Mouse (Mus musculus) liver, postnatal 0 days (tissue): ENCODE data around the gene Elmod2. TPM values are rescaled to one million over a fixed set of nuclear protein-coding genes. Genes with fewer than 3 reads are reported as not detected.
"Not testable (repeated sequence)": the region's sequence is repeated elsewhere in the genome, so short reads cannot be mapped to it uniquely, and the experiment has no call there.

Experiments used
- ATAC-seq: fragments of 200-750 bp; cut with Nextera tagmentation; 2 replicates; pipeline ENCODE4 v1.8.0; 2017; ENCODE audit warnings: mild to moderate bottlenecking, moderate library complexity
- DNase-seq: peaks from one replicate; pipeline ENCODE4 v3.0.0-alpha.2; 2016
- H3K27ac ChIP-seq: fragments of 300-500 bp; sonication (generic); 2 replicates; pipeline ENCODE4 v1.5.1; 2014; ENCODE audit warnings: antibody characterized with exemption, moderate library complexity, mild to moderate bottlenecking, low read depth
- H3K27me3 ChIP-seq: fragments of 300-500 bp; sonication (generic); 2 replicates; pipeline ENCODE4 v1.6.1; 2014; ENCODE audit warnings: low read length, control low read depth, mixed read lengths; ENCODE audit not compliant: insufficient read depth
- H3K36me3 ChIP-seq: fragments of 300-500 bp; sonication (generic); replicated peaks from 2 replicates; pipeline ENCODE4 v1.6.1; 2014; ENCODE audit warnings: mild to moderate bottlenecking, control low read depth, low read length, moderate library complexity, mixed read lengths; ENCODE audit not compliant: insufficient read depth
- H3K4me1 ChIP-seq: fragments of 300-500 bp; sonication (generic); 2 replicates; pipeline ENCODE4 v1.6.1; 2014; ENCODE audit warnings: antibody characterized with exemption, mild to moderate bottlenecking, control low read depth; ENCODE audit not compliant: insufficient read depth
- H3K4me2 ChIP-seq: fragments of 300-500 bp; sonication (generic); 2 replicates; pipeline ENCODE4 v1.6.1; 2014; ENCODE audit warnings: low read depth, mild to moderate bottlenecking, low read length, moderate library complexity, mixed read lengths
- H3K4me3 ChIP-seq: fragments of 300-500 bp; sonication (generic); 2 replicates; pipeline ENCODE4 v1.5.1; 2014; ENCODE audit warnings: low read depth, low read length
- H3K9ac ChIP-seq: fragments of 300-500 bp; sonication (generic); replicated peaks from 2 replicates; pipeline ENCODE4 v1.6.1; 2014; ENCODE audit warnings: mild to moderate bottlenecking, moderate library complexity
- H3K9me3 ChIP-seq: fragments of 300-500 bp; sonication (generic); 2 replicates; pipeline ENCODE4 v1.6.1; 2016; ENCODE audit warnings: mild to moderate bottlenecking, control low read depth, low read length, mixed read lengths
- CTCF ChIP-seq: sonication (generic); IDR thresholded peaks from 2 replicates; pipeline ENCODE4 v1.5.1; 2016; ENCODE audit warnings: antibody characterized with exemption, low read depth
- EP300 ChIP-seq: IDR thresholded peaks from 2 replicates; pipeline ENCODE4 v1.6.1; 2016; ENCODE audit warnings: antibody characterized with exemption, low read depth, mild to moderate bottlenecking
- WGBS: fragments of 180-500 bp; shearing (Covaris S2); extraction: QIAGEN DNeasy Blood & Tissue Kit; methylation state at CpG from one replicate; pipeline ENCODE4 v1.1.7; 2014; ENCODE audit not compliant: insufficient replicate concordance; 5-methylcytosine and 5-hydroxymethylcytosine counted together
- polyA plus RNA-seq: library from polyadenylated mRNA; unstranded; fragments of >200 nt; fragmentation: Nextera tagmentation; extraction: Ambion mirVana; gene quantifications from 2 replicates; pipeline ENCODE4 v1.2.1, GENCODE M21; 2015

The Elmod2 gene
- polyA plus RNA-seq, 1 experiment from 2014 or later: 4.0 TPM

DNA sequence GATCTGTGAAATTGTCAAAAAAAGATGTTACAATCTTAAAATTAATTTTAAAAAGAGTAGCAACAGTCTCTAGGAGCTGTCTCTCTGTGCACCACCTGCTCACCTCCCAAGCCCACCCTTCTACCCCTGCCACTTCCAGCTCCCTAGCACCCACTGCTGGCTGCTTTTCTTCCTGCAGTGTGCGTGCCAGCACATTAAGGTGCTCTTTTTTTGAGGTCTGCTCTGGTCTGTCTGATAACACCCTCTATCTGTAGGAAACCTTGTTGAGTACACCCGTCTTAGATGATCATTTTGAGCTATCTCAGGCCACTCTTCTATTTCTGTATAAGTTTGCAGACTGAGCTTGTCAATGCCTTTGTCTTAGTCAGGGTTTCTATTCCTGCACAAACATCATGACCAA, 9.2 kb downstream of the Elmod2 start:
- Histone ChIP-seq H3K27ac (no peak overlapping the region), H3K4me1 (no peaks in the 10 kb centered on the region), H3K4me3 (no peak overlapping the region), H3K36me3 (peaks cover 36% of the 10 kb centered on the region), H3K9me3 (no peaks in the 10 kb centered on the region), H3K27me3 (no peaks in the 10 kb centered on the region), H3K4me2 (no peak overlapping the region), H3K9ac (no peak overlapping the region)
- no peak for ATAC-seq
- no peak for DNase-seq
- WGBS: 58% methylated on average over 2 of the region's 2 CpGs
- TF ChIP-seq CTCF (peak; percentile 48), EP300 (no peak)

DNA sequence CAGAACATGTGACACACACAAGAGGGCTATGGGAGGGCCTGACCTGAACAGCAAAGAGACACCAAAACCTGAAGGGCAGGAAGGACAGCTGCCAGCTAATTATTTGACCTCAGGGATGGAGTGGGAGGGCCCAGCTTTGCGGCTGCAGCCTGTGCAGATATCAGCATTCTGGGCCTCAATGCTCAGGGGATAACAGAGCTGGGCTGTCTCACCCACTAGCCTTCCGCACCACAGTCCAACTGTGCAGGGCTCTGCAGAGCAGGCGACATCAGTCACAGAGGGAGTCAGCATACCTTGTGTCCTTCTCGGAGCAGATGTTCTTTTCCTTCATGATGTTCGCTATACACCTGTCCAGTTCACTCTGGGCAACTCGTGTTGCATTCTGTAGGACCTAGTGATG, 9.9 kb downstream of the Elmod2 start:
- H3K27me3 ChIP-seq: no peaks in the 10 kb centered on the region
- H3K4me2 ChIP-seq: no peak overlapping the region
- H3K4me3 ChIP-seq: no peak overlapping the region
- H3K36me3 ChIP-seq: peaks cover 36% of the 10 kb centered on the region
- TF ChIP-seq EP300: no peak
- H3K27ac ChIP-seq: no peak overlapping the region
- H3K9me3 ChIP-seq: no peaks in the 10 kb centered on the region
- no peak overlapping the region for H3K9ac ChIP-seq
- DNase-seq: no peak
- no peaks in the 10 kb centered on the region for H3K4me1 ChIP-seq
- ATAC-seq: no peak
- 85% methylated on average over 6 of the region's 6 CpGs for WGBS

DNA sequence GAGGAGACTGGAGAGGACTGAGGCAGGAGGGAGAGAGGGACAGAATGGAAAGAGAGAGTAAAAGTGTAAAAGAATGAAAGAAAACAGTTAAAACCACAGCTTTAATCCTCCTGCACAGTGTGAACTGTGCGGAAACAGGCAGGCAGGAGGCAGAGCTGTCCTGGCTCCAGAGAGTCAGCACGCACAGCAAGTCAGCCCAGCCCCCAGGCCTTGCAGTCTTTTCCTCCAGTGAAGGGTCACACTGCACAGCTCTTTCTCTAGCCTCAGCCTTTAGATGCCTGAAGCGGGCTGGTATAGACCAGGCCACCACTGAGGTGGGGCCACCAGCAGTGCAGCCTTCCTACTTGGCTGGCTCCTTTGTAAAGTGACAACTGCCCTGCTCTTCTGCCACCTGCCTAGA, 11.7 kb downstream of the Elmod2 start:
- TF ChIP-seq EP300 (no peak), CTCF (no peak)
- no peak overlapping the region for H3K4me3 ChIP-seq
- ATAC-seq (no peak), DNase-seq (no peak)
- H3K27ac ChIP-seq: no peak overlapping the region
- H3K4me1 ChIP-seq: no peaks in the 10 kb centered on the region
- H3K36me3 ChIP-seq: peaks cover 42% of the 10 kb centered on the region
- no peak overlapping the region for H3K9ac ChIP-seq
- H3K27me3 ChIP-seq: no peaks in the 10 kb centered on the region
- no peaks in the 10 kb centered on the region for H3K9me3 ChIP-seq
- no peak overlapping the region for H3K4me2 ChIP-seq
- 87% methylated on average over 3 of the region's 3 CpGs for WGBS

DNA sequence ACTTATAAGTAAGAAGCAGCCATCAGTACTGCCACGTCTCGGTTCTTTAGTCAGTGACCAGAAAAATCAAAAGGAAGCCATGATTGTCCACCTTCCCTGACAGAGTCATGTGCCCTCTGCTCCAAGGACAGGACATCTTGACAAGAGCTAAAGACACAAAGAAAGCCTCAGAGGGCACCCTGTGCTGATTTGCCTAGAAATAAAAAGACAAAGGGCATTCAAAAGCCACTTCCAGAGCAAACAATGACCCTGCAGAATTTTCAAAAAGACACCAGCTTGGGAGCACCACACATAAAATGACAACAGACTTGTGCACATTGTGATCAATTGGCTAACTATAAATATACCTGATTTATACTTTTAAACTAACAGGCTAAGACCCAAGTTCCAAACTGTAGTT, 16.6 kb downstream of the Elmod2 start:
- H3K9ac ChIP-seq: no peak overlapping the region
- ATAC-seq (no peak), DNase-seq (no peak)
- H3K4me2 ChIP-seq: no peak overlapping the region
- no peaks in the 10 kb centered on the region for H3K9me3 ChIP-seq
- no peak overlapping the region for H3K27ac ChIP-seq
- H3K4me3 ChIP-seq: no peak overlapping the region
- H3K36me3 ChIP-seq: peaks cover 32% of the 10 kb centered on the region
- no peaks in the 10 kb centered on the region for H3K4me1 ChIP-seq
- no peak for TF ChIP-seq CTCF
- no peak for TF ChIP-seq EP300
- H3K27me3 ChIP-seq: no peaks in the 10 kb centered on the region
- 83% methylated on average over 2 of the region's 2 CpGs for WGBS

DNA sequence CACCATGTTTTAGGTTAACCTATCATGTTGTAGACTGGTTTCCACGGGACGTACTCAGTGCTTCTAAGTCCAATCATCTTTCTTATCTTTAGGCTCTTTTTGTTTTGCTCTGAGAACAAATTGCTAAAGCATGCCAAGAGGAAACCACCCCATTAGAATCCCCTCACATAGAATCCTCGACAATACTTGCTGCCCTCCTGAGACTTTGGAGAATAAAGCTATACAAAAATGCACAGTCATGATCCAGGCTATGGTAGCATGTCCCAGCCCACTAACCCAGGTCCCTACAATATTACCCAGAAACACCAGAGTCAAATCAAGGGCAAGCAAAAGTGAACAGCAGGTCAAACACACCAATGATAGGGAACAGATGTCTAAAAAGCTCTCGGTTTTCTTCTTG, 17.2 kb downstream of the Elmod2 start:
- DNase-seq, H3K9ac ChIP-seq, H3K27me3 ChIP-seq, H3K9me3 ChIP-seq, H3K4me1 ChIP-seq, H3K4me2 ChIP-seq, H3K4me3 ChIP-seq, ATAC-seq, H3K27ac ChIP-seq: not testable (repeated sequence)
- H3K36me3 ChIP-seq: peaks cover 29% of the 10 kb centered on the region
- WGBS: 83% methylated on average over 4 of the region's 4 CpGs

DNA sequence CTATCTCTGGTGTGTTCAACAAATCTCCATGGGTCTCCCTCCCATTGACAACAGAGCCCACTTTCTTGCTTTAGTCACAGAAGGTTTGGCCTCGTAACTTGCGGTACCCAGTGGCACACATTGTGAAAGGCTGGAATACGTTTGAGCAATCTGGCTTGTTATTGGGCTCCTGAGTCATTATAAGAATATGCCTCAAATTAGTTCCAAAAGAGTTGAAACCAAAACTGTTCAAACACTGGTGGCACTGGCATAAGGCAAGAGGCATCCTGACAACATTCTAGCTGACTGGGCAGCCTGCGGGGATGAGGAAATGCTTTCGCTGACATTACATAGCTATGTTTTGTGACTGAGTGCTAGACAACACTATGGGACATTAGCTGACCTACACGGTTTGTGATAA, 22.4 kb downstream of the Elmod2 start:
- H3K4me3 ChIP-seq: no peak overlapping the region
- no peak for TF ChIP-seq CTCF
- 0 out of 2 replicates have a peak, but pooled peaks cover 5% of the 10 kb centered on the region for H3K36me3 ChIP-seq
- ATAC-seq: no peak
- H3K9ac ChIP-seq: no peak overlapping the region
- H3K4me1 ChIP-seq: no peaks in the 10 kb centered on the region
- no peak for DNase-seq
- H3K9me3 ChIP-seq: no peaks in the 10 kb centered on the region
- H3K4me2 ChIP-seq: no peak overlapping the region
- H3K27me3 ChIP-seq: no peaks in the 10 kb centered on the region
- WGBS: 84% methylated on average over 6 of the region's 6 CpGs
- no peak overlapping the region for H3K27ac ChIP-seq

DNA sequence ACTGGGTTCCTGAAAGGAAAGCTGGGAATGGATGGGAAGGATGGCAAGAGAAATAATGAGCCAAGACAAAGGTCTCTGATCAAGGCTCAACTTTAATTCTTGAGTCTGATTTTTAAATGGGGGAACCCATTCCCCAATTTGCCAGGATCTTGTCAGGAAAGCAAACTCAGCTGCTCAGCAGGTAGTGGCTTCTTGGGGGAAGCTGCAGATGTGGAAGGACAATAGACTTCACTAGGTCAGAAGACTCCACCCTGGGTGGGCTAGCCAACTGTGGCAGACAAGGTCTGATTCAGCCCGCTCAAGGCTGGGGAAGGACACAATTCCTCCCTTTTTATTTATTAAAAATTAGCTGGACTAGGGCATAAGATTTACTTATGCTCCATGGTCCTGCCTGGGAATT, 27.3 kb downstream of the Elmod2 start:
- Histone ChIP-seq H3K9me3 (no peaks in the 10 kb centered on the region), H3K27ac (no peak overlapping the region), H3K4me2 (no peak overlapping the region), H3K36me3 (no peaks in the 10 kb centered on the region), H3K4me1 (no peaks in the 10 kb centered on the region), H3K4me3 (no peak overlapping the region), H3K27me3 (no peaks in the 10 kb centered on the region), H3K9ac (no peak overlapping the region)
- WGBS: 89% methylated on average over 1 of the region's 1 CpGs
- DNase-seq (no peak), ATAC-seq (no peak)
- TF ChIP-seq EP300: no peak
- no peak for TF ChIP-seq CTCF
